Mouse (Mus musculus) embryonic facial prominence, embryonic 14.5 days (tissue): ENCODE measurements at regions not wholly inside any gene's neighbourhood (a gene's known extent, or its start where the extent isn't known, plus 50 kb on each side); places are given as distances from the start of the nearest gene placed in this dataset.

Experiments used
- ATAC-seq: fragments of 200-750 bp; cut with Nextera tagmentation; 2 replicates; pipeline ENCODE4 v1.8.0; 2017; ENCODE audit warnings: low read depth, moderate number of reproducible peaks, moderate TSS enrichment
- DNase-seq: peaks from one replicate; pipeline ENCODE4 v3.0.0-alpha.2; 2015; ENCODE audit warnings: low spot score
- H3K27ac ChIP-seq: fragments of 300-500 bp; sonication (generic); replicated peaks from 2 replicates; pipeline ENCODE4 v1.5.1; 2014; ENCODE audit warnings: low read depth, mild to moderate bottlenecking, low read length, moderate library complexity
- H3K27me3 ChIP-seq: fragments of 300-500 bp; sonication (generic); replicated peaks from 2 replicates; pipeline ENCODE4 v1.6.1; 2014; ENCODE audit warnings: low read length; ENCODE audit not compliant: control insufficient read depth, insufficient read depth
- H3K36me3 ChIP-seq: fragments of 300-500 bp; sonication (generic); 2 replicates; pipeline ENCODE4 v1.6.1; 2014; ENCODE audit warnings: low read length, mixed read lengths; ENCODE audit not compliant: control insufficient read depth, insufficient read depth
- H3K4me1 ChIP-seq: fragments of 300-500 bp; sonication (generic); 2 replicates; pipeline ENCODE4 v1.6.1; 2014; ENCODE audit warnings: antibody characterized with exemption, low read length; ENCODE audit not compliant: control insufficient read depth, insufficient read depth
- H3K4me2 ChIP-seq: fragments of 300-500 bp; sonication (generic); 2 replicates; pipeline ENCODE4 v1.6.1; 2014; ENCODE audit warnings: low read depth, mild to moderate bottlenecking, low read length, moderate library complexity, mixed read lengths
- H3K4me3 ChIP-seq: fragments of 300-500 bp; sonication (generic); 2 replicates; pipeline ENCODE4 v1.5.1; 2014; ENCODE audit warnings: low read depth, mild to moderate bottlenecking, low read length
- H3K9ac ChIP-seq: fragments of 300-500 bp; sonication (generic); 2 replicates; pipeline ENCODE4 v1.6.1; 2014; ENCODE audit warnings: low read depth, mild to moderate bottlenecking, low read length, moderate library complexity, mixed read lengths
- H3K9me3 ChIP-seq: fragments of 300-500 bp; sonication (generic); 2 replicates; pipeline ENCODE4 v1.6.1; 2016; ENCODE audit warnings: low read length; ENCODE audit not compliant: control insufficient read depth
- WGBS: fragments of 180-500 bp; shearing (Covaris S2); extraction: QIAGEN DNeasy Blood & Tissue Kit; methylation state at CpG from one replicate; pipeline ENCODE4 v1.1.7; 2014; 5-methylcytosine and 5-hydroxymethylcytosine counted together

- no peak for ATAC-seq
- H3K9me3 ChIP-seq: no peaks in the 10 kb centered on the region
- H3K27me3 ChIP-seq: no peaks in the 10 kb centered on the region
- DNase-seq: no peak
- H3K27ac ChIP-seq: no peak overlapping the region
- no peaks in the 10 kb centered on the region for H3K4me1 ChIP-seq
- no peaks in the 10 kb centered on the region for H3K36me3 ChIP-seq
- WGBS: 57% methylated on average over 6 of the region's 6 CpGs
- H3K4me2 ChIP-seq: no peak overlapping the region
- H3K9ac ChIP-seq: no peak overlapping the region
- no peak overlapping the region for H3K4me3 ChIP-seq
Observed at GRCm38 (mm10) chr4:90964658-90965057, 435.9 kb downstream of the Elavl2 start.

DNA sequence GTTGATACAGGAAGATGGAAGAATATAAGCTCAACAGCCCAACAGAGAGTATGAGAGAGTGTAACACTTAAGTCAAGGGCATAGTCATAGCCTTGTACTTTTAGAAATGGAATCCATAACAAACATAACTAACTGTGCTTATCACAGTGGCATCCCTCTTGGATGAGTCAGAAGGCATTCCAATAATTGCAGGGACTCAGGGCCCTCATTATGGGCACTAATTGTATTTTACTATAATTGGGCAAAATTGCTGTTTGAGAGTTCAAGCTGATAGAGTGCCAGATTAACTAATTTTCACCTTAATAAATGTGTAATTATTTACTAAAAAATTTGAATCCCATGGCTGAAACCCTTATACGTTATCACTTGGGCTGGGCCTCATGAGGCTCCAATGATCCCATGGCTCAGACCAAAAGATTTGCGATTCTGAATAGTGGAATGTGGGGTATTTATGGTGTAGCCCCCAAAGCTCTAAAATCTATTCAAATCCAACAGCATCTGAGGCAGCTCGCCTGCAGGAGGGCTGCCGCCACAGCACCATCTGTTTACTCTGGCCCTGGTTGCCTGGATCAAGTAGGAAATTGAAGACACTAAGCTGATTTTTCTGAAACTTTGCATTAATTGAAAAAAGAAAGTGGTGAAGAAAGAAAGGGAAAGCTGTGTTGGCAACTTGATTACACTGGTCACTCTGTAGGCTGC lies 456.7 kb downstream of the Elavl2 start:
- no peaks in the 10 kb centered on the region for H3K9me3 ChIP-seq
- H3K4me1 ChIP-seq: no peaks in the 10 kb centered on the region
- no peak overlapping the region for H3K27ac ChIP-seq
- no peak overlapping the region for H3K9ac ChIP-seq
- no peak overlapping the region for H3K4me3 ChIP-seq
- DNase-seq (no peak), ATAC-seq (0 out of 2 replicates have a peak, but pooled peaks have one; percentile 18)
- no peaks in the 10 kb centered on the region for H3K36me3 ChIP-seq
- no peaks in the 10 kb centered on the region for H3K27me3 ChIP-seq
- H3K4me2 ChIP-seq: no peak overlapping the region
- WGBS: 68% methylated on average over 4 of the region's 4 CpGs

DNA sequence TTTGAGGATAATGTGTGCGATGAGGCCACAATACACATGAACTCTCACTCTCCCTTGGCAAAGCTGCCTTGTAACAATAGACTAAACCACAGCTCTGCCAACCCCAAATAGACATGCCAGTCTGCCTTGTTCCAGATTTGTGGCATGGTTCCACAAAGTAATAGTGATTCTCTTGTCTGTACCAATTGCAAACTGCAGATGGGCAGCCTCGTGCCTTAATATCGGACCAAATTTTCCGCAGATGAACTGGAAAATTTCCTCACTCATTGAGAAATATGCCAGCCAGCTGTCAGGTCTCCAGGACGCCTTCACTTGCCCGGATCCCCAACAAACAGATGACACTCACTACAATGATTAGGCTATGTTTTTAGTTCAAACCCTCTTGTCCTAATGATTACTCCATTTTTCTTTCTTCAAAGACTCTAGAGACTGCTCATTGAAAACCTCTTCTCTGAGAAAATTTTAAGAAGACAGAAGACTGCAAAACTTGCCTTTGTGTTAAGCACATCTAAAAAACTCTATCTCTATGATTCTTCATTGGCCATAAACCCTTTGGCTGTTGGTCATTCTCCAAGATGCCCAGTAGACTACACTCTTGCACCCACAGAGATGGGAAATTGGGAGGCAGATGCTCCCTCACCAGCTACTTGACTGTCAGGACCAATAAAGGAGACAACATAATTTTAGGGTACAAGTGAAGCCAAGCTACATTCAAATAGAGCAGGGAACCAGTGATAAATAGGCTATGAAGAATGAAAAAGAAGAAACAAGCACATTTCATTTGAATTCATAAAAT lies 483.1 kb downstream of the Elavl2 start:
- Histone ChIP-seq H3K27me3 (no peaks in the 10 kb centered on the region), H3K9me3 (no peaks in the 10 kb centered on the region), H3K9ac (no peak overlapping the region), H3K4me2 (no peak overlapping the region), H3K27ac (no peak overlapping the region), H3K4me3 (no peak overlapping the region), H3K36me3 (no peaks in the 10 kb centered on the region), H3K4me1 (no peaks in the 10 kb centered on the region)
- ATAC-seq (no peak), DNase-seq (peak; percentile 9)
- 83% methylated on average over 6 of the region's 6 CpGs for WGBS

GRCm38 (mm10) chr4:90906311-90906710 lies 494.3 kb downstream of the Elavl2 start:
- H3K4me1 ChIP-seq: no peaks in the 10 kb centered on the region

DNA sequence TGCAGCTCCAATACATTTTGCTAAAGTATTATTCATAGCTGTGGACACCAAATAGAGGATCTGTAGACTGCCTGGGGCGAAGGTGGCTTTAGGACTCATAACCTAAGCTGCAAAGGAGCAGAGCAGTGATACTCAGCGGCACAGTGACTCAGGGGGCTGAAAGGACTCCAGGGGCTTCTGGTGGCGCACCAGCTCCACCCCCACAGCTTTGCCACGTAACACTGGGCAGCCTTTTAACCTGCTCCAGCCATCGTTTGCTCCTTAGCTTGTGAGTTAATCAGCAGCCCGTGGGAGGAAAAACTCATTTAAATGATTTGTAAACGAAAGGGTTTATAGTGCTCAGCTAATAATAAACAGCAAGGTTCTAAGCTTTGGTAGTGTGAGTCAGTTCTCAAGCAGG lies 532.4 kb downstream of the Elavl2 start:
- Histone ChIP-seq H3K9me3 (0 out of 2 replicates have a peak, but pooled peaks cover 1% of the 10 kb centered on the region), H3K27me3 (no peaks in the 10 kb centered on the region), H3K9ac (no peak overlapping the region), H3K4me1 (no peaks in the 10 kb centered on the region), H3K27ac (no peak overlapping the region), H3K4me2 (no peak overlapping the region), H3K36me3 (no peaks in the 10 kb centered on the region), H3K4me3 (no peak overlapping the region)
- 56% methylated on average over 7 of the region's 7 CpGs for WGBS
- ATAC-seq: no peak
- no peak for DNase-seq

More at GRCm38 (mm10) chr4:90906311-90906710, 494.3 kb downstream of the Elavl2 start:
- H3K27me3 ChIP-seq: no peaks in the 10 kb centered on the region
- no peak overlapping the region for H3K4me2 ChIP-seq
- ATAC-seq: no peak
- H3K9ac ChIP-seq: no peak overlapping the region
- H3K36me3 ChIP-seq: no peaks in the 10 kb centered on the region
- no peaks in the 10 kb centered on the region for H3K9me3 ChIP-seq
- WGBS: 79% methylated on average over 1 of the region's 1 CpGs
- no peak for DNase-seq
- H3K27ac ChIP-seq: no peak overlapping the region
- H3K4me3 ChIP-seq: no peak overlapping the region

DNA sequence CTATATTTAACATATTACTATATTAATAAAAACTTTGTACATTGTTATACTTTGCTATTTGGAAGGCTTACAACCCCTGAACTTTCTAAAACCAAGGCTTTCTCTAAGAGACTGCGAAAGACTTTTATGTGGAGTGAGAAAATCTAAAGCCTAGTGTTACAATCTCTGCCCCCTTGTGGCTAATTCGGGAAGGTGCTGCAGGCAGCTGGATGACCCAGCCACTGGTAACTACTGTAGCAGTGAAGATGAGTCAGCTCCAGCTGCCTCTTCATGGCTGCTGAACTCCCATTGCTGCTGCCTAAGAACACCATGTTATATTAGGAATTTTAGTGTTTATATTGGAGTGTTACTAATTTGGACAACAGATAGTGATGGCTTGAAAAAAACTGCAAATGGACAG lies 539.7 kb downstream of the Elavl2 start:
- DNase-seq: peak; percentile 24

GRCm38 (mm10) chr4:90839804-90840203 lies 560.8 kb downstream of the Elavl2 start:
- 46% methylated on average over 3 of the region's 3 CpGs for WGBS
- Histone ChIP-seq H3K27ac (no peak overlapping the region), H3K4me2 (no peak overlapping the region), H3K27me3 (no peaks in the 10 kb centered on the region), H3K4me3 (no peak overlapping the region), H3K36me3 (no peaks in the 10 kb centered on the region), H3K9me3 (no peaks in the 10 kb centered on the region), H3K4me1 (no peaks in the 10 kb centered on the region), H3K9ac (no peak overlapping the region)
- ATAC-seq (no peak), DNase-seq (no peak)

More for the DNA sequence above, 539.7 kb downstream of the Elavl2 start:
- no peaks in the 10 kb centered on the region for H3K36me3 ChIP-seq
- H3K4me2 ChIP-seq: no peak overlapping the region
- no peaks in the 10 kb centered on the region for H3K4me1 ChIP-seq
- no peaks in the 10 kb centered on the region for H3K9me3 ChIP-seq
- H3K27me3 ChIP-seq: no peaks in the 10 kb centered on the region
- no peak for ATAC-seq
- no peak overlapping the region for H3K9ac ChIP-seq
- no peak overlapping the region for H3K4me3 ChIP-seq
- 44% methylated on average over 2 of the region's 2 CpGs for WGBS
- no peak overlapping the region for H3K27ac ChIP-seq

GRCm38 (mm10) chr4:90799078-90799477 lies 580.5 kb downstream of the Zfp352 start:
- Histone ChIP-seq H3K4me2 (no peak overlapping the region), H3K27me3 (no peaks in the 10 kb centered on the region), H3K4me1 (no peaks in the 10 kb centered on the region), H3K4me3 (no peak overlapping the region), H3K27ac (no peak overlapping the region), H3K36me3 (no peaks in the 10 kb centered on the region), H3K9ac (no peak overlapping the region), H3K9me3 (no peaks in the 10 kb centered on the region)
- WGBS: 63% methylated on average over 1 of the region's 1 CpGs
- ATAC-seq: no peak
- DNase-seq: no peak
